Mouse (Mus musculus): ENCODE results near the gene Oaf. TPM values are rescaled to one million over a fixed set of nuclear protein-coding genes. Genes with fewer than 3 reads are reported as not detected.

The Oaf gene
- total RNA-seq, 2 experiments from 2014 or later: 8.6 to 10.6 TPM

DNA sequence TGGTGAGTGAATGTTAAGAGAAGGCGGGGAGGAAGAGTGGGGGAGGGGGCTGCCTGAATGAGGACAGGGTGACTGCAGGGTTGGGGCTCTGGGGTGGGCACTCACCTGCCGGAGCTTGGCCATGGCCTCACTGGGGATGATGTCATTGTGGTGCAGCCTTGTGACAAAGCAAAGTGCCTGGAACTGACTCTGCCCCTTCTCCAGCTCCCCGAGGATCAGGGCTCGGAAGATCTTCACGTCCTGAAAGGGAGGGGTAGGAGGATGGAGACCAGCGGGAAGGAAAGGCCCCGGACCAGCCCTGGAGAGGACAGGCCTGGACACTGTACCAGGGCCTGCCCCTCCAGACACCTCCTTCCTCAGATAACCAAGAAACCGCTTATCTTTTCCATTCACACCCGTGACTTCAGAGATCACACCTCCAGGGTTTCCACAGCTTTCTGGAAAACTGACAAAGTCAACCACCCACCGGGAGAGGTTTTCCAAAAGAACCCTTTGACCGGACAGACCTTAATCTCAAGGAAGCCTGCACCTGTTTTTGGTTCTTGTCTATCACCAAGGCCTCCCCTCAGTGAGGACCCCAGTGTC is 14.8 kb downstream of the Oaf start:
- DNase-seq: no peak

DNA sequence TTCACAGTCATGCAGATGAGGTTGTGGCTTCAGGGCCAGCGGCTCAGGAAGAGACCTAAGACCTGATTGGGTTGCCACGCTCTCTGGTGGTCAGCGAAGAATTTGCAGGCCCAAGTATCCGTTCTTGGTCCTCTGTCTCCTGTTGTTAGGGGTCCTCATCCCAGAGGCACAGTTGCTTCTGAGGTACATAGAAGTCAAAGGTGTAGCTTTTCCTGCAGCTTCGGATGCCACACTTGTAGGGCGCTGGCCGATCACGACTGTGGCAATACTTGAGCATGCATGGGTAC is 17.3 kb downstream of the Oaf start:
- no peak for DNase-seq

DNA sequence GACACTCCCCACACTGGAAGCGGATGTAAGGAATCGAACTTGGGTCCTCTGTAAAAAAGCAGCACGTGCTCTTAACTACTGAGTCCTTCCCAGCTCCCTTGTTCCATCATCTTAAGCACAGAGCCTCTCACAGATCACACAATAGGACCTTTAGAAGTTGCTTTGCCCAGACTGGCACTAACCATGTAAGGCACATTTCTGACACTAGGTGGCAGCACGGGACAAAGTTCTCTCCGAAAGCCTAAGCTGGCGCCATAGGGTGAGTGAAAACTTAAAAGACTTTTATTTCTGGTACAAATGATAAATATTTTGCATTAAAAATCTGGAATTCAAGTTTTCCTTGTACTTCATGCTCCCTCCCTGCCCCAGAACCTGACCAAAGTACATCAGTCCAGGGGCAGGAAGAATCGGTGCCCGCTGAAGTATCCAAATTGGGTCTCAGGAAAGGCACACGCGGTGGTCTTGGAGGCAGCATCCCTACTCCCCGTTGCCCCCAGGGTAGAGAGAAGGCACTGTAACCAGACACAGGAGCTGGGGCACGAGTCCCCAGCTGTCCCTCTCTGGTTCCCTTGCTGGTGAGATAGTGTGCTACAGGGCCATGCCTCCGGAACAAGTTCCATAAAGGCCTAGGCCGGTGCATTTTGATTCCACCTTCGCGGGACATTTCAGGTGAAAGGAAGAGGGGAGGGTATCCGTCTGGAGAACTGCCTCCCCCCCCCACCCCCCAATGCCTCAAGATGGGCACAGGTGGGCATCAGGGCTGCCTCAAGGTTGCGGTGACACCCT is 17.9 kb downstream of the Oaf start:
- peak; percentile 45 for DNase-seq

DNA sequence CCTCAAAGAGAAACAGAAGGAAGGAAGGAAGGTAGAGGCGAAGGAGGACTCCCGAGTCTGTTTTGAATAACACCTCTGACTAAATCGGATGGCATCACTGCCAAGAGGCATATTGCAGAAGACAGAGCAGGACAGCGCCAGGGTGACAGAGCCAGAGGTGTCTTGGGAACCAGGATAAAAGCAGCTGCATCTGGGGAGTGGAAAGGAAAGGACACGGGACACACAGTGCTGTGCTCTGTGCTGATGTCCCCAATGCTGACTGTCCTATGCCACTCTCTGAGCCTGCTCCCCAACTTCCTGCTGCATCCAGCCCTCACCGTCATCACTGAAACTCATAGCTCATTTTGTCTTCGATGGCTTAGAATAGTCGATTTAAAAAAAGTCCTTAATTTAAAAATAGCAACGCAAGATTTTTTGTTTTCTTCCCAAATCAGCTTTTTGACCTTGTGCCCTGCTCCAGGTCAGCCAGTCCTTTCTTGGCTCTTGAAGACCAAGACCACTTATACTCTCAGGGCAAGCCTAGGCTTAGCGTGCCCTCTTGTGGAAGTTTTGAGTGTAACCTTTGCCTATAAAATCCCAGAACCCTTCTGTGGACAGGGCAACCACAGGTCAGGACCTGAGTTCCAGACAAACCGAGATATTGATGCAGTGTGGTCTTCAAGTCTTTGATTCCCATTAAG is 28.8 kb downstream of the Oaf start:
- no peak for DNase-seq

DNA sequence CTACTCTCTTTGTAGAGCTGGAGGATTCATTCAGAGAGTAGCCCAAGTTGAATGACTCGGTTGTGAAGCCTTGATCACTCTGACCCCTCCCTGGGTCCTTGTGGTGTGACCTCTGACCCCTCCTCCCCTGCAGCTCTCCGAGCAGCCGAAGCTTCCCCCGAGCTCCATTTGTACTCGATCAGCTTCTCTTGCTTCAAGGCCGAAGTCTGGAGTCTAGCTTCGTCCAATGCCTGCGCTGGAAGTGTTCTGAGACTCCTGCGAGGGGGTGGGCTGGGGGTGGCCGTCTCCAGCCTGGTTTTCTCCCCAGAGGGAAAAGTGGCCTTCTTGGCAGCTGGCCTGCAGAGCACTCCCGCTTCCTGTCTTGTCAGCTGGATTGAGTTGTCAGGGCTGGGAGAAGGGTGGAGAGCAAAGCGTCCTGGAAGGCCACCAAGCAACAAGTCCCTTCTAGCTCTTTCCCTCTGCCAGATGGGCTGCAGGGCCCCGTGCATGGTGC is 29.5 kb downstream of the Oaf start, which contains the start of gene Pou2f3:
Pou2f3 (minus strand) TSS at position 180 of the 493 bp plus-strand sequence.
- DNase-seq: peak; percentile 82

GRCm38 (mm10) chr9:43206022-43206390 is 33.7 kb downstream of the Oaf start:
- DNase-seq: no peak

GRCm38 (mm10) chr9:43205343-43206021 is 34.2 kb downstream of the Oaf start:
- no peak for DNase-seq

DNA sequence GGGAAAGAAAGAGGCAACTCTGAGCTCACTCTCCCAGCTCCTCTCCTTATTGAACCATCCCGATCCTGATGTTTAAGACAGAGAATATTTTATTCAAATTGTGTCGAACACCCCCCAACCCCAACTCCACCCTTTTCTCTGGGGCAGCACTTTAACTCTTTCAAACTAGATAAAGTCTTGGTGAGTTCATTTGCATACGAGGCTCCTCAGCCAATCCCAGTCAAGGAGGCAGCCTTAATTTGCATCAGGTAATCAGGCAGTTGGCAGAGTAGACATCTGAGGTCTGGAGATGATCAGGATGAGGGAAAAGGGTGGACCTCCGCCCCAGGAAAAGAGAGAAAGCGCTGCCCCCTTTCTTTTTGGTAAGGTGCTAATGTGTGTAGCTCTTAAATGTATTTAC is 39.5 kb downstream of the Oaf start:
- DNase-seq: no peak

GRCm38 (mm10) chr9:43194001-43194400 is 45.7 kb downstream of the Oaf start:
- no peak for DNase-seq

DNA sequence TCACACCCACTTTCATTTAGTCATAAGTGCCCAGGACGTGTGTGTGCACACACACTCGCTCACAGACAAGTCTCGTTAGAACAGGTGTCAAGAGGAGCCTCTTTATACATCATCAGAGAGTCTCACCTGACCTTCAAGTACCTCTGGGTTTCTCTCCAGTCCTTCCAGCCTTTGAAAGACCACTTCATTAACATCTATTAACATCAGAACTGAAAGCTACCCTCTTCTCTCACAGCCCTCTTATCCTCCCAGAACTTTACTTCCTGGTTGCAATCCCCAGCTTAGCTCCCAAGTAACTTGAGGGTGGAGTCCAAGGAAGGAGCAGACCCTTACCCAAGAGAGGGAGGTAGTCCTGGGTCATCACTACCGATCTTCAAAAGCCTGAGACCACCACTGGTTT is 48.1 kb downstream of the Oaf start:
- no peak for DNase-seq

DNA sequence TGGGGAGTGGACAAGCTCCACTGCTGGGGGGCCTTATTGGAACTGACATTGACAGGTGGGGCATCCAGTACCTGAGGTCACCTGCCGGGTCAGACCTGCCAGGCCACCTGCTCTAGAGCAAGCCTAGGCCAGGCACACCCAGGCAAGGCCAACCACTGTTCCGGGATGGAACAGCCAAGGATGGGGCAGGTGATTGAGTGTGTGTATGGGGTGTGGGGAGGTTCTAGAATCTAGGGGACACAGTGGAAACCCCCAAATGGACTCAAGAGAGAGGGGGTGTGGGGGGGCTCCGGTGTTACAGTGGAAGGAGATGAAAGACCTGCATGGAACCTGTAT is 50.7 kb downstream of the Oaf start:
- no peak for DNase-seq

- DNase-seq: no peak
Observed at GRCm38 (mm10) chr9:43188309-43189020, 51.2 kb downstream of the Oaf start.

- no peak for DNase-seq
Observed at GRCm38 (mm10) chr9:43179614-43180013, 60.1 kb downstream of the Oaf start.

DNA sequence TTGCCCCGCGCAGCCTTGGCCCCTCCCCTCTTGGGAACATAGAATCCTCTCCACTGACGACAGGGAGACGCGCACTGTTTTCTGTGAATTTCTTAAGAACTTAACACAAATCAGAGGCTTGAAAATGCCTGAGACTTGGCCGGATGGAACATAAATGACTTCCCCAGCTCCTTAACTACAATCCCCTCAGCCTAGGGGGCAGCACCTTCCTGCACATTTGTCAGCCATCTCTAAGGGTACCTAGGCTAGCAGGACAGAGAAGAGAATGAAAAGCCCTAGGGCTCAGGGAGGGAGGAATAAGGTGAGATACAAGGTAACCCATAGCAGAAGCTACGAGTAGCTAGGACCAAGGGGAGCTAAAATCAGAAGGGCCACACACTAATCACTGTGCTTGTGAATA is 61.5 kb downstream of the Oaf start:
- no peak for DNase-seq

Other genes with a start within 250 kb of the Oaf start
- gene Arhgef12, start 132.7 kb downstream of the Oaf start, total RNA-seq (2021): 10 to 100 TPM; 49.0 to 51.4 TPM
- 1 to 10 TPM; 1.0 to 1.4 TPM for gene Tmem136, start 123.3 kb downstream of the Oaf start, total RNA-seq (2021)
- gene Pou2f3, start 29.5 kb downstream of the Oaf start, total RNA-seq (2021): not detected
- not detected for gene Trim29, start 70.9 kb upstream of the Oaf start, total RNA-seq (2021)